In the genomic region with DNA sequence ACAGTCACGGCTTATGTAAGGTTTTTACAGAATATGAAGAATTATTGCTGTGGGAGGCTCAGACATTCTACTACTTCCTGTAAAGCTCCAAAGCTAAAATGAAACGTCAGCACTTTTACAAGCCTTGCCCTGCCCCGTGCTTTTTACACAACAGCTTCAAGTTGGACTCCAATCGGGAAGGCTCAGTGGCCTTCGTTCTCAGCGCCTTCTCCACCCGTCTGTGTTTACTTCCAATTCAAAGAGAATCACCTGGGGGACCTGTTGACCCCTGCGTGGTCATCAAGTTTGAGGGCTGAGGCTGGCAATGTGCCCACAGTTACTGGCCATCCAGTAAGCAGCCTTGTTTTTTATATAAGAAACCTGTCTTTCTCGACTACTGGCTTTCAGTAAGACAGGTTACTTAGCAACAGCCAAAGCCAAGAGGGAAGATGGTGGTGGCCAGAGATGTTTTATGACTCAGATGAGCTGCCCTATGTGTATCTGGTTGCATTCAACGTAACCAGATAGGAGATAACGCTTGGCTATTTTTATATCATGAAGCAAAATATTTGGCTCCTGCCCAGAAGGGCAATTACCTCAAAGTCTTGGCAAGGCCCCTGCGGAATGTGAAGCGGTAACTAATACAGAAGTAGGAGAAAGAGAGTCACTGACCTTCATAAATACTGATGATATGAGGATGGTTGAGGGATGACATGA, we compare ENCODE assay signal across 9 mouse cellular contexts. TPM values are rescaled to one million over a fixed set of nuclear protein-coding genes. Genes with fewer than 3 reads are reported as not detected.
A peak's percentile ranks its signal among the peaks of the same experiment; 100 is the strongest.
DNase-seq lines count a peak whose midpoint lies in the region; ATAC-seq and TF ChIP-seq lines count a peak whose summit lies in the region.
"Had no signal": no experiment of that assay in that cellular context is flagged by ENCODE, and none has a peak within 500 bp of the region (broad histone marks: within the 10 kb centered on the region; RNA-seq: fewer than 3 reads in every experiment).

No protein-coding gene starts in this region.

- peak; percentile 78 to 92 for DNase-seq in adrenal gland, adult (ENCODE audit: inconsistent age in 2 of 2, low spot score in 1 of 2)
- DNase-seq in adrenal gland, postnatal 4 days (ENCODE audit: low spot score in 2 of 2) = no peak
- peak; percentile 61 for DNase-seq in lung, embryonic 14.5 days
- no peak for DNase-seq in lung, postnatal 4 days
- no peak for DNase-seq in thymus, postnatal 14 days
- DNase-seq in adipocyte (ENCODE audit: low spot score) = no peak
- DNase-seq: thymus, adult 2 months had no signal

- H3K27me3 ChIP-seq in lung, embryonic 14.5 days (ENCODE audit: insufficient read depth, low read length) = no peaks in the 10 kb centered on the region
- no peaks in the 10 kb centered on the region for H3K27me3 ChIP-seq in heart, embryonic 12.5 days (replicated peaks)
- no peaks in the 10 kb centered on the region for H3K27me3 ChIP-seq in neural tube, embryonic 15.5 days (replicated peaks)

- ATAC-seq in lung, embryonic 14.5 days (ENCODE audit: insufficient read depth) = no peak
- 0 out of 2 replicates have a peak, but pooled peaks have one; percentile 42 for ATAC-seq in heart, embryonic 12.5 days (ENCODE audit: insufficient number of reproducible peaks, low FRiP score)
- no peak for ATAC-seq in neural tube, embryonic 15.5 days (ENCODE audit: low FRiP score)

- H3K4me2 ChIP-seq in lung, embryonic 14.5 days = no peak overlapping the region
- H3K4me2 ChIP-seq in heart, embryonic 12.5 days = no peak overlapping the region
- no peak overlapping the region for H3K4me2 ChIP-seq in neural tube, embryonic 15.5 days

- peaks cover 8% of the 10 kb centered on the region; the same call in 1 of the 2 replicates for H3K36me3 ChIP-seq in lung, embryonic 14.5 days (ENCODE audit: insufficient read depth)
- peaks cover 22% of the 10 kb centered on the region for H3K36me3 ChIP-seq in heart, embryonic 12.5 days
- no peaks in the 10 kb centered on the region for H3K36me3 ChIP-seq in neural tube, embryonic 15.5 days

- H3K9ac ChIP-seq in lung, embryonic 14.5 days = no peak overlapping the region
- no peak overlapping the region for H3K9ac ChIP-seq in heart, embryonic 12.5 days
- no peak overlapping the region for H3K9ac ChIP-seq in neural tube, embryonic 15.5 days (replicated peaks)

- 54% methylated on average over 13 of the region's 13 CpGs for WGBS in lung, embryonic 14.5 days
- 59% methylated on average over 13 of the region's 13 CpGs for WGBS in heart, embryonic 12.5 days
- WGBS in neural tube, embryonic 15.5 days = 72% methylated on average over 13 of the region's 13 CpGs

- H3K27ac ChIP-seq in lung, embryonic 14.5 days (ENCODE audit: low read depth) = no peak overlapping the region
- H3K27ac ChIP-seq in heart, embryonic 12.5 days (ENCODE audit: poor library complexity, severe bottlenecking) = peak overlapping the region; percentile 40
- H3K27ac ChIP-seq in neural tube, embryonic 15.5 days (replicated peaks) = peak overlapping the region; percentile 13; the same call in 1 of the 2 replicates

- no peak overlapping the region for H3K4me3 ChIP-seq in lung, embryonic 14.5 days (ENCODE audit: low read depth, low read length)
- H3K4me3 ChIP-seq in heart, embryonic 12.5 days = no peak overlapping the region
- no peak overlapping the region for H3K4me3 ChIP-seq in neural tube, embryonic 15.5 days (replicated peaks)

- no peaks in the 10 kb centered on the region for H3K9me3 ChIP-seq in lung, embryonic 14.5 days (ENCODE audit: low read depth, low read length)
- H3K9me3 ChIP-seq in heart, embryonic 12.5 days (replicated peaks) = no peaks in the 10 kb centered on the region
- no peaks in the 10 kb centered on the region for H3K9me3 ChIP-seq in neural tube, embryonic 15.5 days (replicated peaks)

- peaks cover 23% of the 10 kb centered on the region for H3K4me1 ChIP-seq in lung, embryonic 14.5 days (ENCODE audit: insufficient read depth)
- H3K4me1 ChIP-seq in heart, embryonic 12.5 days (replicated peaks) = peaks cover 63% of the 10 kb centered on the region
- H3K4me1 ChIP-seq in neural tube, embryonic 15.5 days = peaks cover 48% of the 10 kb centered on the region

- TF ChIP-seq CTCF in lung, embryonic 14.5 days (IDR thresholded peaks at IDR 0.05; ENCODE audit: low read depth) = no peak

RNA-seq across cellular contexts. Expression of a gene that starts 31.3 kb away (rescaled TPM):
- total RNA-seq in adrenal gland, postnatal 4 days (2021) = 10 to 100 TPM; 13.4 to 13.5 TPM
- 1.5 and 1.8 TPM in 2 replicates for polyA plus RNA-seq in lung, embryonic 14.5 days (2014; fragmentation: Nextera tagmentation; extraction: Ambion mirVana)
- polyA plus RNA-seq in heart, embryonic 12.5 days (2016; fragmentation: Nextera tagmentation; extraction: Ambion mirVana) = 3.2 and 3.7 TPM in 2 replicates
- 4.1 and 4.8 TPM in 2 replicates for polyA plus RNA-seq in neural tube, embryonic 15.5 days (2015; fragmentation: Nextera tagmentation; extraction: Ambion mirVana)

Comparison
In these comparisons a context has a peak if more than half of its experiments do, and no peak if none do; other contexts are left out.
1. DNase-seq: peak in adrenal gland, adult (2 of 2) and lung, embryonic 14.5 days (single experiment); none in adrenal gland, postnatal 4 days (0 of 2), lung, postnatal 4 days (0 of 2), thymus, postnatal 14 days (single experiment) and adipocyte (single experiment).